Mouse (Mus musculus): ENCODE data around the gene Tmem229a. TPM values are rescaled to one million over a fixed set of nuclear protein-coding genes. Genes with fewer than 3 reads are reported as not detected.

Tmem229a gene
- 0.64 and 1.1 TPM in 2 replicates for polyA plus RNA-seq (2012; rRNA removed)

DNA sequence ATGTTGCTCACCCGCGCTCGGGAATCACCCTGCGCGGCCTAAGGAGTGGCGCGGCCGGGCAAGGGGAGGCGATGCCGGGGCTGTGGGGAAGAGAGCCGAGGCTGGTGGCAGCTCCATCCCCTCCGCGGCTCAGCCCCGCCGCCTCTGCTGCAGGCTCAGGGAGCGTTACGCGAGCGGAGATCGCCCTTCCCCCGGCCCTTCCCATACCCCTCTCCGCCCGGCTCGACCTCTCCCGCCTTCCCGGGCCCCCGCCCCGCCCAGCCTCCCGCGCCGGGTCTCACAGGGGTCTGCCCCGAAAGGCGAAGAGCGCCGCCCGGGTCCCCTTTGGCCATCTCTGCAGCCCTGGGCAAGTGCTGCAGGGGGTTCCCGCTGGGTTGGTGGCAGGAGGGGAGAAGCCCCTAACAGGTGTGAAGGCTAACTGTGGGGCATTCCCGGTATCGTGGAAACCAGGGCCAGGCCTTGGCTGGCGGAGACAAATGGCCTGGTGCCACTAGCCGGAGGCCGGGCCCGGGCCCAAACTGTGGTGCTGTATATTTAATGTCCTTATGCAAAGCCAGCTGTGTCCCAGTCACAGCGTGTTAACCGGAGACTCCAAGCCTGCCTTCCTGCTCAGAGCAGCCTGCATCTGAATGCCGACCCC, at the start of gene Tmem229a:
Tmem229a (minus strand) TSS at position 352 of the 640 bp plus-strand sequence.

Other genes with a start within 250 kb of the Tmem229a start
- not detected in 2 replicates for gene Hyal6, start 223.1 kb downstream of the Tmem229a start, polyA plus RNA-seq (2012; rRNA removed)
- gene Hyal4, start 208.0 kb downstream of the Tmem229a start, polyA plus RNA-seq (2012; rRNA removed), result not detected in 2 replicates
- gene Spam1, start 165.1 kb downstream of the Tmem229a start, polyA plus RNA-seq (2012; rRNA removed), result not detected in 2 replicates
- not detected in 2 replicates for gene Hyal5, start 98.3 kb downstream of the Tmem229a start, polyA plus RNA-seq (2012; rRNA removed)